Mouse (Mus musculus) E14TG2a.4 (cell line): ENCODE results near the gene Astn1.

Experiments
- H3K27me3 ChIP-seq: 2 replicates; pipeline ENCODE4 v1.6.1; 2014; ENCODE audit warnings: low read length, control low read depth; ENCODE audit not compliant: insufficient read depth
- H3K36me3 ChIP-seq: 2 replicates; pipeline ENCODE4 v1.6.1; 2014; ENCODE audit warnings: low read length, control low read depth; ENCODE audit not compliant: insufficient read depth
- H3K4me1 ChIP-seq: replicated peaks from 2 replicates; pipeline ENCODE4 v1.6.1; 2014; ENCODE audit warnings: low read depth, low read length, control low read depth
- H3K4me3 ChIP-seq: replicated peaks from 2 replicates; pipeline ENCODE4 v1.5.1; 2014; ENCODE audit warnings: mild to moderate bottlenecking, low read length
- H3K9me3 ChIP-seq: 2 replicates; pipeline ENCODE4 v1.6.1; 2014; ENCODE audit warnings: low read length, control low read depth
- CTCF ChIP-seq: conservative IDR thresholded peaks from 2 replicates; pipeline ENCODE4 v1.5.1; 2014; ENCODE audit warnings: low read length
- NANOG ChIP-seq: IDR thresholded peaks from 2 replicates; pipeline ENCODE4 v1.6.1; 2014; ENCODE audit warnings: borderline replicate concordance, low read length, mixed read lengths
- POU5F1 ChIP-seq: IDR thresholded peaks from 2 replicates; pipeline ENCODE4 v1.6.1; 2014; ENCODE audit warnings: low read length, borderline replicate concordance

The Astn1 gene

DNA sequence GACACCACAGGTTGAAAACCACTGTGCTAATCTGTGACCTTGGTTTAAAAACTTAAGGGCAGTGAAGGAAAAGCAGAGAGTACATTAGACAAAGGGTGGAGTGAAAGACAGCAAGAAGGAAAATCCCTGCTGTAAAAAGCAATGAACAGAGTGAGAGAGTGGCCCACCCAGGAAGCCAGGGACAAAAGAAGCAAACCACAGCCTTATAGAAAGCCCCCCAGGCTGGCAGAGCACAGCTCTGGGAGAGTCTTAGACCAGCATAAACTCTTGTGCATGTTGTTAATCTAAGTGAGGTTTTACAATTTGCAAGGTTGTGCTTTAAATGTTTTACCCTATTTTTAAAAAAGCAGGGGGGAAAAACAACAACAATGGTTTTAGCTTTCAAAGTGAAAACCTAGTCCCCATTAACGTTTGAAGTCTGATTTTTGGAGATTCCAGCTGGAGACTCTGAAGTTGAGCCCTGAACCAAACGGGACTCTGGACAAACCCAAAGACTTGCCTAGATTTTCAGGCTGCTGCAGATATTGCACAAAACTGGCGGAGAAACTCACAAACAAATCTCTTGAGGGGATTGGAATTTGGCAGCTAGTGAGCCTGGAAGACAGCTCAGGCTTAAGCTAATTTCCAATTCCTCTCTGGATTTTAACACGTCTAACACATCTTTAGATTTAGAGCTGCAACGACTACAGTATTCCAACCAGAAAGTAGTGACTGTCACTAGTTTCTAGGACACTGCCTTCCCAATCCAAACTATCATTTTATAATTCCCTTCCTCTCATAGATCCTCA, 377.3 kb downstream of the Astn1 start:
- TF ChIP-seq NANOG: no peak
- TF ChIP-seq CTCF: no peak
- TF ChIP-seq POU5F1: no peak
- Histone ChIP-seq H3K4me3 (no peak overlapping the region), H3K27me3 (no peaks in the 10 kb centered on the region), H3K36me3 (no peaks in the 10 kb centered on the region), H3K4me1 (peaks cover 10% of the 10 kb centered on the region; the same call in 1 of the 2 replicates), H3K9me3 (no peaks in the 10 kb centered on the region)

DNA sequence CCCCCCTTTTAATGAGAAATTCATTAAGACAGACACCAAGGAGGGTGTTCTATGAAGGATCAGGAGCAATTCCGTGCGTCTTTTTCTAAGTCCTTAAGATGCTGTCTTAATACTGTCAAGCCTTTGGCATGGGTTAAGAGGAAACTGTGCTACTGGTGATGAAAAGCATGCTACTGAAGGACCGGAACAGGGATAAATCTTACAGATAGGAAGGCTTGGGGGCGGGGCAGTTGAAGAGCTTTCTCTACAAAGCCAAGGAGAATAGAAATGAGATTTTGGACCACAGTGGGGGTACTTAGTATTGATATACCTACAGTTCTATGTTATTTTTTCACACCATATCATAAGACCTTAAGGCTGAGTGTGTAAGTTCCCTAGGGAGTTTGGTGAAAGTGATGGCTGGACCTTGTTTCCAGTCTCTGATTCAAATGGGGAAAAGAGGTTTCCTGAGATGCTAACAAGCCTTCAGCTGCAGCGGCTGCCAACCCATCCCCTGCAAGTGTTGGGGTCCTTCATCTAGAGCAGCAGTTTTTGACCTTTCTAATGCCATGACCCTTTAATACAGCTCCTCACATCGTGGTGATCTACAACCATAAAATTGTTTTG, 378.2 kb downstream of the Astn1 start:
- Histone ChIP-seq H3K4me3 (no peak overlapping the region), H3K36me3 (no peaks in the 10 kb centered on the region), H3K27me3 (no peaks in the 10 kb centered on the region), H3K9me3 (no peaks in the 10 kb centered on the region), H3K4me1 (peaks cover 10% of the 10 kb centered on the region; the same call in 1 of the 2 replicates)
- TF ChIP-seq POU5F1 (no peak), NANOG (no peak), CTCF (no peak)

DNA sequence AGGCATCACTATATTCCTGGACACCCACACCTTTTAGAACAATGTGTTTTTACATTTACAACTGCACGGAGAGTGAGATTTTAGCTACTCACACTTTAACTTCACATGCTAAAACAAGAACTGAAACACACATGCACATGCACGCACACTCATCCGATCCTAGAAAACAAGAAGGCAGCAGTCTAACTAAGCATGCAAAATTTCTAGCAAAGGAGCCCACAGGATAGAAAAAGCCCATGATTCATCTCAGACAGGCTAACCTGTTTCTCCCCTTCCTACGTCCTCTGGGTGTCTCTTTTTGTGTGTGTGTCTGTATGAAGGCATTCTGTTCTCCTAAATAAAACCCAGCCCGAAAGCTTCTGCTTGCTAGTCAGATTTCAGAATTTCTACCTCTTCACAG, 378.9 kb downstream of the Astn1 start:
- H3K9me3 ChIP-seq: no peaks in the 10 kb centered on the region
- H3K27me3 ChIP-seq: no peaks in the 10 kb centered on the region
- TF ChIP-seq NANOG (no peak), CTCF (no peak), POU5F1 (no peak)
- H3K4me1 ChIP-seq: peaks cover 10% of the 10 kb centered on the region; the same call in 1 of the 2 replicates
- H3K4me3 ChIP-seq: no peak overlapping the region
- H3K36me3 ChIP-seq: no peaks in the 10 kb centered on the region
